Mouse (Mus musculus) forebrain, embryonic 15.5 days (tissue): ENCODE results near the gene Sept3. TPM values are rescaled to one million over a fixed set of nuclear protein-coding genes. Genes with fewer than 3 reads are reported as not detected.

Source experiments
- ATAC-seq: fragments of 200-750 bp; cut with Nextera tagmentation; replicated peaks from 2 replicates; pipeline ENCODE4 v1.8.0; 2017; ENCODE audit warnings: mild to moderate bottlenecking, moderate TSS enrichment, moderate library complexity
- H3K27ac ChIP-seq: fragments of 300-500 bp; sonication (generic); replicated peaks from 2 replicates; pipeline ENCODE4 v1.5.1; 2015; ENCODE audit warnings: mild to moderate bottlenecking, inconsistent platforms
- H3K27me3 ChIP-seq: fragments of 300-500 bp; sonication (generic); 2 replicates; pipeline ENCODE4 v1.6.1; 2015; ENCODE audit warnings: inconsistent platforms
- H3K36me3 ChIP-seq: fragments of 300-500 bp; sonication (generic); 2 replicates; pipeline ENCODE4 v1.6.1; 2015; ENCODE audit warnings: mild to moderate bottlenecking, inconsistent platforms
- H3K4me1 ChIP-seq: fragments of 300-500 bp; sonication (generic); 2 replicates; pipeline ENCODE4 v1.6.1; 2015; ENCODE audit warnings: inconsistent platforms
- H3K4me2 ChIP-seq: fragments of 300-500 bp; sonication (generic); replicated peaks from 2 replicates; pipeline ENCODE4 v1.6.1; 2015; ENCODE audit warnings: mild to moderate bottlenecking, inconsistent platforms
- H3K4me3 ChIP-seq: fragments of 300-500 bp; sonication (generic); 2 replicates; pipeline ENCODE4 v1.5.1; 2015; ENCODE audit warnings: mild to moderate bottlenecking, inconsistent platforms
- H3K9ac ChIP-seq: fragments of 300-500 bp; sonication (generic); replicated peaks from 2 replicates; pipeline ENCODE4 v1.6.1; 2015; ENCODE audit warnings: mild to moderate bottlenecking, inconsistent platforms
- H3K9me3 ChIP-seq: fragments of 300-500 bp; sonication (generic); 2 replicates; pipeline ENCODE4 v1.6.1; 2016; ENCODE audit warnings: inconsistent platforms
- WGBS: fragments of 180-500 bp; shearing (Covaris S2); methylation state at CpG from one replicate; pipeline ENCODE4 v1.1.7; 2015; ENCODE audit warnings: mixed read lengths; 5-methylcytosine and 5-hydroxymethylcytosine counted together
- polyA plus RNA-seq: library from polyadenylated mRNA; unstranded; fragments of >200 nt; fragmentation: Nextera tagmentation; extraction: Ambion mirVana; gene quantifications from 2 replicates; pipeline ENCODE4 v1.2.1, GENCODE M21; 2015

Gene Sept3
- polyA plus RNA-seq, 1 experiment from 2014 or later: 460 TPM

DNA sequence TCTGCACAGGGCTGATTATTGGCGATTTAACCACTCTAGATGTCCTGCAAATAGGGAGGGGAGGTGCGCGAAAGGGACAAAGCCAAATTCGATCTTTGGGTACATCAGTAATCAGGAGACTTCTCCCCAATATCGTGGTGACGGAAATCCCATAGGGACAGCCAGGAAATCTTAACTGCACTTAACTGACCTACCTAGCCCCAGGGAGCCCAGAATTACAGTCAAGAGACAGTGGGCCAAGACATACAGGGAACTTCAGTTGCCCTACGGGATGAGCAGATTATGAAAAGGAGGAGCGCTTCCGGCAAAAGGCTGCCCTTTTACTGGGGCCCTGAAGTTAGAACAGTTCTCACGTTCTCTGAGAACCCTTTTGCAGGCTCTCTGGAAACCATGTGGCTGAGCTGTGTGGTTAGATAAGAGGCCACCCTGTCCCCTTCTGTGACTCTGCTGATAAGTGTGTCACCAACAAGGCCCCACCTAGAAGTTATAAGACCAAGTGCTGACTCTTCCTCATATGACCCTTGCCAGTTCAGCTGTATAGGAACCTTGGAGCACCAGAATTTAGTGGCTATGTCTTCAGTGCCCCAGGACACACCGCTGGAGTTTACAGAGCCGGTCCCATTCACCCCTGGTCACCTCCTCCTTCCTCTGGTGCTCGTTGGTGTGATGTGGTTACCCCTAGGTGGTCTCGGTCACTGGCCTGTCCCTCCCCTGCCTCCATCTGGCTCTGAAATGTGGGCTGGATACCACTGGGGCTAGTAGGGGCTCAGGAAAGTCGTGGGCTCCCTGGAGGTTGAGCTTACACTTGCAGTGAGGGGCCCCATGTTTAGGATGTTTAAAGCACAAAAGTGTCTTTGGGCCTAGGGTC is 67.2 kb downstream of the Sept3 start:
- WGBS: 72% methylated on average over 15 of the region's 15 CpGs
- Histone ChIP-seq H3K9me3 (no peaks in the 10 kb centered on the region), H3K4me3 (no peak overlapping the region), H3K4me2 (no peak overlapping the region), H3K9ac (no peak overlapping the region), H3K27ac (no peak overlapping the region), H3K27me3 (peaks cover 15% of the 10 kb centered on the region), H3K36me3 (no peaks in the 10 kb centered on the region), H3K4me1 (peaks cover 20% of the 10 kb centered on the region)
- ATAC-seq: no peak

DNA sequence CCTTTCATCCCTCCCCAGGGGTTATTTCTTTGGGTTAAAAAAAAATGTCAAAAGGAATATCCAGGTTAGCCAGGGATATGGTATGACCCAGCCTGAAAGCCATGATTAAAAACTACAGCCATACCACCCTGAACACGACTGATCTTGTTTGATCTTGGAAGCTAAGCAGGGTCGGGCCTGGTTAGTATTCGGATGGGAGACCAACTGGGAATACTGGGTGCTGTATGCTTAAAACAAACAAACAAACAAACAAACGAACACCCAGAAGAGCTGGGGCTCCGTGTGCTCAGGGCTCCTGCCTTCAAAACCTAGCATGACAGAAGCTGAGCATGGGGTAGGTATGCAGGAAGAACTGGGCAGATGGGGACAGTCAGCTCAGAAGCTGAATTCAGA is 67.8 kb downstream of the Sept3 start:
- 85% methylated on average over 5 of the region's 5 CpGs for WGBS
- no peaks in the 10 kb centered on the region for H3K9me3 ChIP-seq
- H3K4me1 ChIP-seq: peaks cover 26% of the 10 kb centered on the region
- H3K4me3 ChIP-seq: no peak overlapping the region
- no peaks in the 10 kb centered on the region for H3K36me3 ChIP-seq
- H3K4me2 ChIP-seq: no peak overlapping the region
- peaks cover 15% of the 10 kb centered on the region for H3K27me3 ChIP-seq
- no peak overlapping the region for H3K9ac ChIP-seq
- H3K27ac ChIP-seq: no peak overlapping the region
- no peak for ATAC-seq

DNA sequence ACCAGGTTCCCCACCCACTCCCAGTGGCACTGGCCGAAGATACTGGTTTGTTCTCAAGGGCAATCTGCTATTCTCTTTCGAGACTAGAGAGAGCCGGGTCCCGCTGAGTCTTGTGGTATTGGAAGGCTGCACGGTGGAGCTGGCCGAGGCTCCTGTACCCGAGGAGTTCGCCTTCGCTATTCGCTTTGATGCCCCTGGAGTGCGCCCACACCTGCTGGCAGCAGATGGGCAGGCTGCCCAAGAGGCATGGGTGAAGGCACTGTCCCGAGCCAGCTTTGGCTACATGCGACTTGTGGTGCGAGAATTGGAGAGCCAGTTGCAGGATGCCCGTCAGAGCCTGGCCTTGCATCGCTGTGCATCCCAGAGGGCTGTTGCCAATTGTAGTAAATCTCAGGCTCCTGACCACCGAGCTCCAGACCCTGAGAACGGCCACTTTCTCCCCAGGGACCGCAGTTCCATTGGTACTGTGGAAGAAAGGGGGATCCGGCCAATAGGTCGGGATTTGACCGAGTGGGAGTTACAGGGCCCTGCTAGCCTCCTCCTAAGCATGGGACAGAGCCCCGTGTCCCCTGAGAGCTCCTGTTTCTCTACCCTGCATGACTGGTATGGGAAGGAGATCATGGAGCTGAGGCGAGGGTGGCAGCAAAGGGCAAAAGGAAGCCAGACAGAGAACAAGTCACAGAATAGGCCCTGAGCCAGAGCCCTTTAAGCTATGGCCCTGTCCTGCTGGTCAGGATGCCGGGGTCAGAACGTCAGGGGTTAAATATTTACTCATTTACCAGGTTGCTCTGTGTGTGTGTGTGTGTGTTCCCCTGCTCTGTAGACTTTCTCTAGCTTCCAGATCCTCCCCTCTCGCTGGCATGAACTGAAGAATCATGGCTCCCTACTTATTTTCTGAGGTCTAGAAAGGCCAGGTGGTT is 68.9 kb downstream of the Sept3 start:
- 88% methylated on average over 27 of the region's 27 CpGs for WGBS
- H3K36me3 ChIP-seq: peaks cover 10% of the 10 kb centered on the region
- H3K9ac ChIP-seq: no peak overlapping the region
- no peak overlapping the region for H3K4me2 ChIP-seq
- no peak for ATAC-seq
- H3K4me1 ChIP-seq: peaks cover 24% of the 10 kb centered on the region
- no peak overlapping the region for H3K27ac ChIP-seq
- no peak overlapping the region for H3K4me3 ChIP-seq
- no peaks in the 10 kb centered on the region for H3K9me3 ChIP-seq
- peaks cover 15% of the 10 kb centered on the region for H3K27me3 ChIP-seq

Other genes with a start within 250 kb of the Sept3 start
- 42.3 and 44.7 TPM in 2 replicates for gene Desi1, start 241.0 kb upstream of the Sept3 start, polyA plus RNA-seq
- gene Snu13, start 227.3 kb upstream of the Sept3 start, polyA plus RNA-seq: 258 and 264 TPM in 2 replicates
- not detected in 2 replicates for gene 4930407I10Rik, start 215.7 kb upstream of the Sept3 start, polyA plus RNA-seq
- gene Mei1, start 204.9 kb upstream of the Sept3 start, polyA plus RNA-seq: not detected in 2 replicates
- 17.7 and 18.4 TPM in 2 replicates for gene Ccdc134, start 147.0 kb upstream of the Sept3 start, polyA plus RNA-seq
- gene Srebf2, start 127.7 kb upstream of the Sept3 start, polyA plus RNA-seq: 223 and 225 TPM in 2 replicates
- gene Shisa8, start 62.1 kb upstream of the Sept3 start, polyA plus RNA-seq: 0.27 and 0.69 TPM in 2 replicates
- 0.11 and 0.37 TPM in 2 replicates for gene Tnfrsf13c, start 50.5 kb upstream of the Sept3 start, polyA plus RNA-seq
- gene Cenpm, start 30.1 kb upstream of the Sept3 start, polyA plus RNA-seq: 38.9 and 45.6 TPM in 2 replicates
- gene 1500009C09Rik, start 22.5 kb upstream of the Sept3 start, polyA plus RNA-seq: 13.5 and 14.7 TPM in 2 replicates
- 0.15 TPM in 1 of 2 replicates, not detected in the other for gene Wbp2nl, start 24.1 kb downstream of the Sept3 start, polyA plus RNA-seq
- gene Naga, start 64.0 kb downstream of the Sept3 start, polyA plus RNA-seq: 23.2 and 23.9 TPM in 2 replicates
- gene Pheta2, start 64.0 kb downstream of the Sept3 start, polyA plus RNA-seq: 1.4 and 1.5 TPM in 2 replicates
- 292 and 313 TPM in 2 replicates for gene Smdt1, start 64.1 kb downstream of the Sept3 start, polyA plus RNA-seq
- 322 and 334 TPM in 2 replicates for gene Ndufa6, start 79.4 kb downstream of the Sept3 start, polyA plus RNA-seq
- 1.9 and 2.7 TPM in 2 replicates for gene Cyp2d22, start 105.4 kb downstream of the Sept3 start, polyA plus RNA-seq
- gene Cyp2d11, start 119.1 kb downstream of the Sept3 start, polyA plus RNA-seq: not detected in 2 replicates
- 0.46 TPM in 1 of 2 replicates, not detected in the other for gene Cyp2d10, start 132.3 kb downstream of the Sept3 start, polyA plus RNA-seq
- not detected in 2 replicates for gene Cyp2d9, start 158.5 kb downstream of the Sept3 start, polyA plus RNA-seq